12 mouse cellular contexts compared by ENCODE assay signal in genomic region chr4:128652584-128653298, GRCm38 (mm10). TPM values are rescaled to one million over a fixed set of nuclear protein-coding genes. Genes with fewer than 3 reads are reported as not detected.
DNase-seq lines count a peak whose midpoint lies in the region; ATAC-seq and TF ChIP-seq lines count a peak whose summit lies in the region.
"Had no signal": no experiment of that assay in that cellular context is flagged by ENCODE, and none has a peak within 500 bp of the region (broad histone marks: within the 10 kb centered on the region; RNA-seq: fewer than 3 reads in every experiment).

No protein-coding gene starts in this region.

- H3K27me3 ChIP-seq in intestine, embryonic 14.5 days (replicated peaks; ENCODE audit: control insufficient read depth, insufficient read depth, low read length): no peaks in the 10 kb centered on the region
- no peaks in the 10 kb centered on the region for H3K27me3 ChIP-seq in intestine, postnatal 0 days (replicated peaks; ENCODE audit: control insufficient read depth, insufficient read depth, low read length)
- no peaks in the 10 kb centered on the region for H3K27me3 ChIP-seq in C2C12 (ENCODE audit: control insufficient read depth, insufficient read depth, insufficient read length)
- H3K27me3 ChIP-seq in lung, postnatal 0 days (replicated peaks; ENCODE audit: insufficient read depth, low read length): no peaks in the 10 kb centered on the region
- H3K27me3 ChIP-seq: limb, embryonic 13.5 days had no signal

- DNase-seq in intestine, embryonic 14.5 days (ENCODE audit: low spot score): no peak
- peak; percentile 37 for DNase-seq in brain, embryonic 14.5 days (ENCODE audit: low read depth)
- peak; percentile 61 for DNase-seq in lung, postnatal 0 days (ENCODE audit: low spot score)
- no peak for DNase-seq in left cerebral cortex, postnatal 36 days (ENCODE audit: low spot score in 2 of 2)
- no peak for DNase-seq in natural killer cell, adult 2 months (ENCODE audit: low spot score in 2 of 2)
- no peak for DNase-seq in gastrocnemius, postnatal 14 days
- DNase-seq: right cerebral cortex, adult 18-20 months; thymus, postnatal 36 days had no signal

- no peak overlapping the region for H3K4me2 ChIP-seq in intestine, embryonic 14.5 days (ENCODE audit: low read length)
- H3K4me2 ChIP-seq in intestine, postnatal 0 days (replicated peaks; ENCODE audit: low read depth): no peak overlapping the region
- H3K4me2 ChIP-seq in lung, postnatal 0 days (replicated peaks; ENCODE audit: low read depth, low read length): no peak overlapping the region
- H3K4me2 ChIP-seq: forebrain, embryonic 12.5 days; limb, embryonic 13.5 days had no signal

- no peak overlapping the region for H3K4me3 ChIP-seq in intestine, embryonic 14.5 days (ENCODE audit: low read depth, low read length)
- H3K4me3 ChIP-seq in intestine, postnatal 0 days (ENCODE audit: low read depth, low read length): no peak overlapping the region
- H3K4me3 ChIP-seq in C2C12 (ENCODE audit: insufficient read depth, poor library complexity, severe bottlenecking): no peak overlapping the region
- H3K4me3 ChIP-seq in lung, postnatal 0 days (ENCODE audit: low read depth, low read length): no peak overlapping the region
- H3K4me3 ChIP-seq: forebrain, embryonic 12.5 days; limb, embryonic 13.5 days had no signal

- no peak overlapping the region for H3ac ChIP-seq in C2C12 (ENCODE audit: control insufficient read depth, insufficient read length, low read depth)

- H3K79me3 ChIP-seq in C2C12 (ENCODE audit: low read depth): peaks cover 1% of the 10 kb centered on the region

- TF ChIP-seq POLR2A in brain, embryonic 14.5 days (IDR thresholded peaks at IDR 0.05; ENCODE audit: borderline replicate concordance, extremely low read depth, insufficient read depth, insufficient read length, poor library complexity, severe bottlenecking): no peak

- TF ChIP-seq EP300 in lung, postnatal 0 days (IDR thresholded peaks at IDR 0.05): peak; percentile 83

- H3K9ac ChIP-seq in intestine, embryonic 14.5 days (ENCODE audit: low read length): no peak overlapping the region
- H3K9ac ChIP-seq in intestine, postnatal 0 days (ENCODE audit: low read depth, low read length): no peak overlapping the region
- H3K9ac ChIP-seq in lung, postnatal 0 days (replicated peaks; ENCODE audit: low read depth): no peak overlapping the region
- H3K9ac ChIP-seq: forebrain, embryonic 12.5 days; limb, embryonic 13.5 days had no signal

- H3K4me1 ChIP-seq in intestine, embryonic 14.5 days (replicated peaks; ENCODE audit: control insufficient read depth, insufficient read depth, low read length): peaks cover 17% of the 10 kb centered on the region
- H3K4me1 ChIP-seq in intestine, postnatal 0 days (replicated peaks; ENCODE audit: control insufficient read depth, insufficient read depth, low read length): no peaks in the 10 kb centered on the region; the same call in 1 of the 2 replicates
- H3K4me1 ChIP-seq in lung, postnatal 0 days (ENCODE audit: insufficient read depth, low read depth, low read length): no peaks in the 10 kb centered on the region

- H3K79me2 ChIP-seq in C2C12 (ENCODE audit: control insufficient read depth, insufficient read depth): peaks cover 16% of the 10 kb centered on the region

- H3K9me3 ChIP-seq in intestine, embryonic 14.5 days (ENCODE audit: control insufficient read depth, low read length): no peaks in the 10 kb centered on the region
- H3K9me3 ChIP-seq in intestine, postnatal 0 days (ENCODE audit: control insufficient read depth): no peaks in the 10 kb centered on the region
- H3K9me3 ChIP-seq in lung, postnatal 0 days (ENCODE audit: low read length): no peaks in the 10 kb centered on the region
- H3K9me3 ChIP-seq: forebrain, embryonic 12.5 days; limb, embryonic 13.5 days had no signal

- no peak for TF ChIP-seq CTCF in intestine, postnatal 0 days (IDR thresholded peaks at IDR 0.05; ENCODE audit: low read depth)
- no peak for TF ChIP-seq CTCF in C2C12 (IDR thresholded peaks at IDR 0.05; ENCODE audit: control insufficient read depth, insufficient read depth, insufficient read length)
- TF ChIP-seq CTCF in brain, embryonic 14.5 days (IDR thresholded peaks at IDR 0.05; ENCODE audit: borderline replicate concordance, extremely low read depth, insufficient read depth, insufficient read length): no peak
- no peak for TF ChIP-seq CTCF in lung, postnatal 0 days (IDR thresholded peaks at IDR 0.05)

- no peaks in the 10 kb centered on the region for H3K36me3 ChIP-seq in intestine, embryonic 14.5 days (ENCODE audit: control insufficient read depth, insufficient read depth, low read length)
- H3K36me3 ChIP-seq in intestine, postnatal 0 days (ENCODE audit: control insufficient read depth, insufficient read depth): no peaks in the 10 kb centered on the region
- no peaks in the 10 kb centered on the region for H3K36me3 ChIP-seq in C2C12 (ENCODE audit: control insufficient read depth, insufficient read depth)
- H3K36me3 ChIP-seq in lung, postnatal 0 days (ENCODE audit: insufficient read depth, low read length): no peaks in the 10 kb centered on the region
- H3K36me3 ChIP-seq: forebrain, embryonic 12.5 days; limb, embryonic 13.5 days had no signal

- 28% methylated on average over 5 of the region's 5 CpGs for WGBS in intestine, embryonic 14.5 days
- 32% methylated on average over 5 of the region's 5 CpGs for WGBS in intestine, postnatal 0 days
- 26% methylated on average over 5 of the region's 5 CpGs for WGBS in lung, postnatal 0 days

- intact Hi-C loops in left cerebral cortex, postnatal 36 days (cut with DNase I): no loop called here
- intact Hi-C loops in gastrocnemius, postnatal 14 days (cut with DNase I; ENCODE audit: low total_unique reads): no loop called here

- no peak for ATAC-seq in intestine, embryonic 14.5 days (replicated peaks; ENCODE audit: low FRiP score, low TSS enrichment, low read depth)
- no peak for ATAC-seq in intestine, postnatal 0 days
- peak; percentile 50 for ATAC-seq in lung, postnatal 0 days

- H3K27ac ChIP-seq in intestine, embryonic 14.5 days (ENCODE audit: low read depth): peak overlapping the region; percentile 29
- H3K27ac ChIP-seq in intestine, postnatal 0 days (ENCODE audit: low read depth, low read length): no peak overlapping the region
- peak overlapping the region; percentile 54 for H3K27ac ChIP-seq in lung, postnatal 0 days (ENCODE audit: low read length)
- H3K27ac ChIP-seq: forebrain, embryonic 12.5 days; limb, embryonic 13.5 days had no signal

TF ChIP-seq in C2C12, 6 proteins besides CTCF, POLR2A, EP300 and RAD21:
- TF ChIP-seq MAX (IDR thresholded peaks at IDR 0.05) (peak; percentile 36), MYOG (IDR thresholded peaks at IDR 0.05; ENCODE audit: control insufficient read depth, extremely low read depth, insufficient read length) (no peak), USF1 (IDR thresholded peaks at IDR 0.05; ENCODE audit: low read depth) (peak; percentile 83), MYOD1 (IDR thresholded peaks at IDR 0.05; ENCODE audit: control insufficient read depth, insufficient read length, low read depth) (peak; percentile 53)

RNA-seq across cellular contexts. Expression of gene Phc2, which starts 1.8 kb away (rescaled TPM):
- 22.4 and 27.1 TPM in 2 replicates for polyA plus RNA-seq in intestine, embryonic 14.5 days (2014; fragmentation: Nextera tagmentation; extraction: Ambion mirVana)
- polyA plus RNA-seq in intestine, postnatal 0 days (2015; fragmentation: Nextera tagmentation; extraction: Ambion mirVana): 22.9 and 25.4 TPM in 2 replicates
- polyA plus RNA-seq in C2C12 (2012; fragmentation: generic; extraction: Trizol): 205 TPM
- 193 and 196 TPM in 2 replicates for polyA plus RNA-seq in brain, embryonic 14.5 days (2012; rRNA removed)
- 53.6 and 56.3 TPM in 2 replicates for polyA plus RNA-seq in lung, postnatal 0 days (2015; fragmentation: Nextera tagmentation; extraction: Ambion mirVana)
- 10 to 100 TPM; 88.2 to 92.3 TPM for total RNA-seq in left cerebral cortex, postnatal 36 days (2021)
- 10 to 100 TPM; 27.1 to 27.9 TPM for total RNA-seq in gastrocnemius, postnatal 14 days (2021)

RNA-seq across cellular contexts. Expression of gene Tlr12, which starts 34.3 kb away (rescaled TPM):
- polyA plus RNA-seq in intestine, embryonic 14.5 days (2014; fragmentation: Nextera tagmentation; extraction: Ambion mirVana): 0.65 and 1.2 TPM in 2 replicates
- polyA plus RNA-seq in intestine, postnatal 0 days (2015; fragmentation: Nextera tagmentation; extraction: Ambion mirVana): 2.1 and 2.5 TPM in 2 replicates
- polyA plus RNA-seq in C2C12 (2012; fragmentation: generic; extraction: Trizol): not detected
- polyA plus RNA-seq in brain, embryonic 14.5 days (2012; rRNA removed): 1.9 and 2.1 TPM in 2 replicates
- 2.2 and 3.0 TPM in 2 replicates for polyA plus RNA-seq in lung, postnatal 0 days (2015; fragmentation: Nextera tagmentation; extraction: Ambion mirVana)
- total RNA-seq in left cerebral cortex, postnatal 36 days (2021): under 1 TPM; 0.41 to 0.74 TPM
- not detected for total RNA-seq in gastrocnemius, postnatal 14 days (2021)

RNA-seq across cellular contexts. Expression of gene Zscan20, which starts 42.8 kb away (rescaled TPM):
- 3.2 and 3.3 TPM in 2 replicates for polyA plus RNA-seq in intestine, embryonic 14.5 days (2014; fragmentation: Nextera tagmentation; extraction: Ambion mirVana)
- 0.87 and 1.0 TPM in 2 replicates for polyA plus RNA-seq in intestine, postnatal 0 days (2015; fragmentation: Nextera tagmentation; extraction: Ambion mirVana)
- polyA plus RNA-seq in C2C12 (2012; fragmentation: generic; extraction: Trizol): 4.1 TPM
- 5.4 and 5.6 TPM in 2 replicates for polyA plus RNA-seq in brain, embryonic 14.5 days (2012; rRNA removed)
- 1.1 and 1.5 TPM in 2 replicates for polyA plus RNA-seq in lung, postnatal 0 days (2015; fragmentation: Nextera tagmentation; extraction: Ambion mirVana)
- total RNA-seq in left cerebral cortex, postnatal 36 days (2021): 1 to 10 TPM; 5.8 to 9.0 TPM
- total RNA-seq in gastrocnemius, postnatal 14 days (2021): 1 to 10 TPM; 1.7 to 3.2 TPM

Comparison
In these comparisons a context has a peak if more than half of its experiments do, and no peak if none do; other contexts are left out.
1. DNase-seq: peak in brain, embryonic 14.5 days (single experiment) and lung, postnatal 0 days (single experiment); none in intestine, embryonic 14.5 days (single experiment), left cerebral cortex, postnatal 36 days (0 of 2), natural killer cell, adult 2 months (0 of 2) and gastrocnemius, postnatal 14 days (single experiment).